Mouse (Mus musculus) midbrain, embryonic 16.5 days (tissue): ENCODE measurements at regions not wholly inside any gene's neighbourhood (a gene's known extent, or its start where the extent isn't known, plus 50 kb on each side); places are given as distances from the start of the nearest gene placed in this dataset.

Source experiments
- ATAC-seq: fragments of 200-750 bp; cut with Nextera tagmentation; 2 replicates; pipeline ENCODE4 v1.8.0; 2017; ENCODE audit warnings: moderate TSS enrichment
- H3K27ac ChIP-seq: fragments of 300-500 bp; sonication (generic); 2 replicates; pipeline ENCODE4 v1.5.1; 2014; ENCODE audit warnings: mild to moderate bottlenecking, low read length, mixed read lengths
- H3K27me3 ChIP-seq: fragments of 300-500 bp; sonication (generic); 2 replicates; pipeline ENCODE4 v1.6.1; 2014; ENCODE audit warnings: low read depth, low read length, mixed read lengths; ENCODE audit not compliant: control insufficient read depth, insufficient read depth
- H3K36me3 ChIP-seq: fragments of 300-500 bp; sonication (generic); 2 replicates; pipeline ENCODE4 v1.6.1; 2014; ENCODE audit warnings: mild to moderate bottlenecking, low read length, moderate library complexity, mixed read lengths; ENCODE audit not compliant: control insufficient read depth, insufficient read depth
- H3K4me1 ChIP-seq: fragments of 300-500 bp; sonication (generic); 2 replicates; pipeline ENCODE4 v1.6.1; 2014; ENCODE audit warnings: mild to moderate bottlenecking, low read length, mixed read lengths; ENCODE audit not compliant: control insufficient read depth, insufficient read depth
- H3K4me2 ChIP-seq: fragments of 300-500 bp; sonication (generic); 2 replicates; pipeline ENCODE4 v1.6.1; 2014; ENCODE audit warnings: mild to moderate bottlenecking, low read length, mixed read lengths
- H3K4me3 ChIP-seq: fragments of 300-500 bp; sonication (generic); 2 replicates; pipeline ENCODE4 v1.5.1; 2014; ENCODE audit warnings: low read depth, mild to moderate bottlenecking, low read length, moderate library complexity, mixed read lengths
- H3K9ac ChIP-seq: fragments of 300-500 bp; sonication (generic); 2 replicates; pipeline ENCODE4 v1.6.1; 2014; ENCODE audit warnings: low read depth, low read length, mixed read lengths
- H3K9me3 ChIP-seq: fragments of 300-500 bp; sonication (generic); replicated peaks from 2 replicates; pipeline ENCODE4 v1.6.1; 2014; ENCODE audit warnings: mild to moderate bottlenecking, low read length, mixed read lengths; ENCODE audit not compliant: control insufficient read depth, poor library complexity, severe bottlenecking
- WGBS: fragments of 180-500 bp; shearing (Covaris S2); extraction: QIAGEN DNeasy Blood & Tissue Kit; methylation state at CpG from one replicate; pipeline ENCODE4 v1.1.7; 2014; 5-methylcytosine and 5-hydroxymethylcytosine counted together

- Histone ChIP-seq H3K27ac (no peak overlapping the region), H3K4me3 (no peak overlapping the region), H3K9me3 (no peaks in the 10 kb centered on the region), H3K27me3 (no peaks in the 10 kb centered on the region), H3K4me1 (peaks cover 4% of the 10 kb centered on the region; the same call in 1 of the 2 replicates), H3K4me2 (no peak overlapping the region), H3K36me3 (no peaks in the 10 kb centered on the region), H3K9ac (no peak overlapping the region)
- no peak for ATAC-seq
Measured at GRCm38 (mm10) chr13:44164746-44165145, 380.2 kb downstream of the Cd83 start.

- Histone ChIP-seq H3K27me3 (no peaks in the 10 kb centered on the region), H3K27ac (no peak overlapping the region), H3K9ac (no peak overlapping the region), H3K4me2 (no peak overlapping the region), H3K9me3 (no peaks in the 10 kb centered on the region), H3K4me1 (peaks cover 4% of the 10 kb centered on the region; the same call in 1 of the 2 replicates), H3K4me3 (no peak overlapping the region), H3K36me3 (no peaks in the 10 kb centered on the region)
- WGBS: 57% methylated on average over 9 of the region's 9 CpGs
- no peak for ATAC-seq
Measured at GRCm38 (mm10) chr13:44167186-44167585, 382.6 kb downstream of the Cd83 start.

- Histone ChIP-seq H3K4me3 (no peak overlapping the region), H3K27ac (no peak overlapping the region), H3K9ac (no peak overlapping the region), H3K36me3 (no peaks in the 10 kb centered on the region), H3K9me3 (no peaks in the 10 kb centered on the region), H3K4me1 (peaks cover 4% of the 10 kb centered on the region; the same call in 1 of the 2 replicates), H3K27me3 (no peaks in the 10 kb centered on the region), H3K4me2 (no peak overlapping the region)
- 68% methylated on average over 5 of the region's 5 CpGs for WGBS
- no peak for ATAC-seq
Measured at GRCm38 (mm10) chr13:44168186-44168585, 383.6 kb downstream of the Cd83 start.

GRCm38 (mm10) chr13:44171639-44172038, 387.1 kb downstream of the Cd83 start:
- ATAC-seq: no peak
- H3K4me2 ChIP-seq: no peak overlapping the region
- H3K9ac ChIP-seq: no peak overlapping the region
- H3K4me1 ChIP-seq: peaks cover 4% of the 10 kb centered on the region; the same call in 1 of the 2 replicates
- no peaks in the 10 kb centered on the region for H3K9me3 ChIP-seq
- H3K36me3 ChIP-seq: no peaks in the 10 kb centered on the region
- WGBS: 83% methylated on average over 6 of the region's 6 CpGs
- H3K27ac ChIP-seq: no peak overlapping the region
- no peaks in the 10 kb centered on the region for H3K27me3 ChIP-seq
- H3K4me3 ChIP-seq: no peak overlapping the region

- Histone ChIP-seq H3K4me3 (no peak overlapping the region), H3K9me3 (no peaks in the 10 kb centered on the region), H3K4me2 (no peak overlapping the region), H3K27ac (no peak overlapping the region), H3K9ac (no peak overlapping the region), H3K4me1 (no peaks in the 10 kb centered on the region), H3K27me3 (no peaks in the 10 kb centered on the region), H3K36me3 (no peaks in the 10 kb centered on the region)
- WGBS: 83% methylated on average over 5 of the region's 5 CpGs
- ATAC-seq: no peak
Measured at GRCm38 (mm10) chr13:44172701-44173100, 388.1 kb downstream of the Cd83 start.

- 96% methylated on average over 2 of the region's 2 CpGs for WGBS
- H3K9me3 ChIP-seq: no peaks in the 10 kb centered on the region
- H3K36me3 ChIP-seq: no peaks in the 10 kb centered on the region
- H3K9ac ChIP-seq: no peak overlapping the region
- no peaks in the 10 kb centered on the region for H3K4me1 ChIP-seq
- ATAC-seq: no peak
- H3K4me3 ChIP-seq: no peak overlapping the region
- no peak overlapping the region for H3K27ac ChIP-seq
- no peak overlapping the region for H3K4me2 ChIP-seq
- no peaks in the 10 kb centered on the region for H3K27me3 ChIP-seq
Measured at GRCm38 (mm10) chr13:44174236-44174635, 389.7 kb downstream of the Cd83 start.

GRCm38 (mm10) chr13:44175300-44176036, 390.9 kb downstream of the Cd83 start:
- Histone ChIP-seq H3K36me3 (no peaks in the 10 kb centered on the region), H3K4me2 (no peak overlapping the region), H3K4me1 (no peaks in the 10 kb centered on the region), H3K27me3 (no peaks in the 10 kb centered on the region), H3K4me3 (no peak overlapping the region), H3K9ac (no peak overlapping the region), H3K9me3 (no peaks in the 10 kb centered on the region), H3K27ac (no peak overlapping the region)
- no peak for ATAC-seq
- 86% methylated on average over 8 of the region's 8 CpGs for WGBS

GRCm38 (mm10) chr13:44176121-44176520, 391.5 kb downstream of the Cd83 start:
- 91% methylated on average over 8 of the region's 8 CpGs for WGBS
- Histone ChIP-seq H3K9me3 (no peaks in the 10 kb centered on the region), H3K36me3 (no peaks in the 10 kb centered on the region), H3K27ac (no peak overlapping the region), H3K9ac (no peak overlapping the region), H3K4me2 (no peak overlapping the region), H3K4me3 (no peak overlapping the region), H3K27me3 (no peaks in the 10 kb centered on the region), H3K4me1 (no peaks in the 10 kb centered on the region)
- no peak for ATAC-seq

GRCm38 (mm10) chr13:44178006-44178405, 393.4 kb downstream of the Cd83 start:
- Histone ChIP-seq H3K27ac (no peak overlapping the region), H3K4me3 (no peak overlapping the region), H3K9ac (no peak overlapping the region), H3K4me2 (no peak overlapping the region), H3K27me3 (no peaks in the 10 kb centered on the region), H3K4me1 (no peaks in the 10 kb centered on the region), H3K9me3 (no peaks in the 10 kb centered on the region), H3K36me3 (no peaks in the 10 kb centered on the region)
- WGBS: 81% methylated on average over 6 of the region's 6 CpGs
- no peak for ATAC-seq
